Comparison of ENCODE assay signal across 8 mouse cellular contexts in genomic region chr14:59232003-59232402, GRCm38 (mm10). TPM values are rescaled to one million over a fixed set of nuclear protein-coding genes. Genes with fewer than 3 reads are reported as not detected.
DNase-seq lines count a peak whose midpoint lies in the region; ATAC-seq and TF ChIP-seq lines count a peak whose summit lies in the region.
"Had no signal": no experiment of that assay in that cellular context is flagged by ENCODE, and none has a peak within 500 bp of the region (broad histone marks: within the 10 kb centered on the region; RNA-seq: fewer than 3 reads in every experiment).

No protein-coding gene starts in this region.

- no peaks in the 10 kb centered on the region for H3K9me3 ChIP-seq in heart, postnatal 0 days (replicated peaks; ENCODE audit: control insufficient read depth, low read length)
- H3K9me3 ChIP-seq in forebrain, embryonic 14.5 days (replicated peaks; ENCODE audit: control insufficient read depth, low read length): no peaks in the 10 kb centered on the region
- no peaks in the 10 kb centered on the region for H3K9me3 ChIP-seq in intestine, embryonic 15.5 days

- peaks cover 33% of the 10 kb centered on the region for H3K36me3 ChIP-seq in heart, postnatal 0 days (replicated peaks; ENCODE audit: control insufficient read depth, insufficient read depth, low read length)
- peaks cover 92% of the 10 kb centered on the region for H3K36me3 ChIP-seq in forebrain, embryonic 14.5 days (ENCODE audit: control insufficient read depth, insufficient read depth, low read length)
- H3K36me3 ChIP-seq in intestine, embryonic 15.5 days: peaks cover 27% of the 10 kb centered on the region

- WGBS in heart, postnatal 0 days: 28% methylated on average over 5 of the region's 5 CpGs
- 77% methylated on average over 5 of the region's 5 CpGs for WGBS in forebrain, embryonic 14.5 days
- WGBS in intestine, embryonic 15.5 days: 72% methylated on average over 5 of the region's 5 CpGs

- no peak for TF ChIP-seq EP300 in heart, postnatal 0 days (IDR thresholded peaks at IDR 0.05; ENCODE audit: low read depth)

- H3K4me1 ChIP-seq in heart, postnatal 0 days (ENCODE audit: control insufficient read depth, insufficient read depth): no peaks in the 10 kb centered on the region
- no peaks in the 10 kb centered on the region for H3K4me1 ChIP-seq in forebrain, embryonic 14.5 days (ENCODE audit: control insufficient read depth, insufficient read depth, low read length)
- H3K4me1 ChIP-seq in intestine, embryonic 15.5 days (replicated peaks): no peaks in the 10 kb centered on the region

- peaks cover 8% of the 10 kb centered on the region; the same call in 1 of the 2 replicates for H3K27me3 ChIP-seq in heart, postnatal 0 days (ENCODE audit: control insufficient read depth, insufficient read depth, low read length)
- no peaks in the 10 kb centered on the region for H3K27me3 ChIP-seq in forebrain, embryonic 14.5 days (replicated peaks; ENCODE audit: control insufficient read depth, insufficient read depth, low read length)
- H3K27me3 ChIP-seq in intestine, embryonic 15.5 days (replicated peaks): no peaks in the 10 kb centered on the region

- no peak overlapping the region for H3K9ac ChIP-seq in heart, postnatal 0 days (replicated peaks; ENCODE audit: low read depth, low read length)
- no peak overlapping the region for H3K9ac ChIP-seq in forebrain, embryonic 14.5 days (ENCODE audit: low read length)
- H3K9ac ChIP-seq in intestine, embryonic 15.5 days: no peak overlapping the region

- no peak overlapping the region for H3K4me2 ChIP-seq in heart, postnatal 0 days (ENCODE audit: low read depth, low read length)
- H3K4me2 ChIP-seq in forebrain, embryonic 14.5 days (ENCODE audit: low read length): no peak overlapping the region
- no peak overlapping the region for H3K4me2 ChIP-seq in intestine, embryonic 15.5 days (replicated peaks)

- no peak overlapping the region for H3K4me3 ChIP-seq in heart, postnatal 0 days (ENCODE audit: low read depth, low read length)
- no peak overlapping the region for H3K4me3 ChIP-seq in forebrain, embryonic 14.5 days (ENCODE audit: low read depth, low read length)
- no peak overlapping the region for H3K4me3 ChIP-seq in intestine, embryonic 15.5 days (replicated peaks)

- peak; percentile 13 for DNase-seq in ovary, postnatal 36 days (ENCODE audit: low spot score)
- no peak for DNase-seq in ovary, adult 18-20 months (ENCODE audit: low spot score)
- peak; percentile 69 to 80 for DNase-seq in adrenal gland, adult (ENCODE audit: inconsistent age in 2 of 2, low spot score in 1 of 2)
- DNase-seq in heart, postnatal 0 days (ENCODE audit: low spot score): peak; percentile 61
- DNase-seq in forebrain, embryonic 14.5 days (ENCODE audit: low spot score): no peak

- ATAC-seq in heart, postnatal 0 days (ENCODE audit: insufficient read depth, low read depth): peak; percentile 70
- peak; percentile 98 for ATAC-seq in megakaryocyte-erythroid progenitor cell, adult 5-6 weeks (replicated peaks; ENCODE audit: low FRiP score, low TSS enrichment, poor library complexity, severe bottlenecking)
- no peak for ATAC-seq in forebrain, embryonic 14.5 days
- no peak for ATAC-seq in intestine, embryonic 15.5 days

- peak; percentile 55 for TF ChIP-seq CTCF in heart, postnatal 0 days (IDR thresholded peaks at IDR 0.05; ENCODE audit: low read depth)

- H3K27ac ChIP-seq in heart, postnatal 0 days (ENCODE audit: low read depth): no peak overlapping the region
- H3K27ac ChIP-seq in forebrain, embryonic 14.5 days (ENCODE audit: low read depth, low read length): no peak overlapping the region
- H3K27ac ChIP-seq in intestine, embryonic 15.5 days: no peak overlapping the region
- H3K27ac ChIP-seq: macrophage had no signal

RNA-seq across cellular contexts. Expression of gene Gm6904, which starts 28.0 kb away (rescaled TPM):
- total RNA-seq in heart, postnatal 0 days (2014; rRNA removed; ENCODE audit: low replicate concordance): not detected in 2 replicates
- polyA plus RNA-seq in heart, postnatal 0 days (2015; fragmentation: Nextera tagmentation; extraction: Ambion mirVana): not detected in 2 replicates
- total RNA-seq in megakaryocyte-erythroid progenitor cell, adult 5-6 weeks (2014; fragmentation: Nextera tagmentation): not detected in 2 replicates
- not detected in 2 replicates for total RNA-seq in megakaryocyte-erythroid progenitor cell, adult 5-6 weeks (2017)
- not detected in 2 replicates for polyA plus RNA-seq in forebrain, embryonic 14.5 days (2014; fragmentation: Nextera tagmentation; extraction: Ambion mirVana)
- not detected in 2 replicates for polyA plus RNA-seq in intestine, embryonic 15.5 days (2015; fragmentation: Nextera tagmentation; extraction: Ambion mirVana)

RNA-seq across cellular contexts. Expression of gene Rcbtb1, which starts 31.0 kb away (rescaled TPM):
- total RNA-seq in heart, postnatal 0 days (2014; rRNA removed; ENCODE audit: low replicate concordance): 9.5 and 16.3 TPM in 2 replicates
- polyA plus RNA-seq in heart, postnatal 0 days (2015; fragmentation: Nextera tagmentation; extraction: Ambion mirVana): 7.8 and 8.1 TPM in 2 replicates
- total RNA-seq in megakaryocyte-erythroid progenitor cell, adult 5-6 weeks (2014; fragmentation: Nextera tagmentation): 25.5 and 28.7 TPM in 2 replicates
- 10.7 and 14.0 TPM in 2 replicates for total RNA-seq in megakaryocyte-erythroid progenitor cell, adult 5-6 weeks (2017)
- 43.0 and 56.0 TPM in 2 replicates for polyA plus RNA-seq in forebrain, embryonic 14.5 days (2014; fragmentation: Nextera tagmentation; extraction: Ambion mirVana)
- polyA plus RNA-seq in intestine, embryonic 15.5 days (2015; fragmentation: Nextera tagmentation; extraction: Ambion mirVana): 51.8 and 54.0 TPM in 2 replicates

RNA-seq across cellular contexts. Expression of gene Gm5142, which starts 53.5 kb away (rescaled TPM):
- total RNA-seq in heart, postnatal 0 days (2014; rRNA removed; ENCODE audit: low replicate concordance): not detected in 2 replicates
- not detected in 2 replicates for polyA plus RNA-seq in heart, postnatal 0 days (2015; fragmentation: Nextera tagmentation; extraction: Ambion mirVana)
- not detected in 2 replicates for total RNA-seq in megakaryocyte-erythroid progenitor cell, adult 5-6 weeks (2014; fragmentation: Nextera tagmentation)
- total RNA-seq in megakaryocyte-erythroid progenitor cell, adult 5-6 weeks (2017): not detected in 2 replicates
- polyA plus RNA-seq in forebrain, embryonic 14.5 days (2014; fragmentation: Nextera tagmentation; extraction: Ambion mirVana): not detected in 2 replicates
- not detected in 2 replicates for polyA plus RNA-seq in intestine, embryonic 15.5 days (2015; fragmentation: Nextera tagmentation; extraction: Ambion mirVana)
- polyA plus RNA-seq: macrophage had no signal

Comparison
In these comparisons a context has a peak if more than half of its experiments do, and no peak if none do; other contexts are left out.
1. DNase-seq: peak in ovary, postnatal 36 days (single experiment), adrenal gland, adult (2 of 2) and heart, postnatal 0 days (single experiment); none in ovary, adult 18-20 months (single experiment) and forebrain, embryonic 14.5 days (single experiment).
2. ATAC-seq: peak in heart, postnatal 0 days (single experiment) and megakaryocyte-erythroid progenitor cell, adult 5-6 weeks (single experiment); none in forebrain, embryonic 14.5 days (single experiment) and intestine, embryonic 15.5 days (single experiment).